Mouse (Mus musculus) intestine, embryonic 14.5 days (tissue): ENCODE data around the gene BC016579. TPM values are rescaled to one million over a fixed set of nuclear protein-coding genes. Genes with fewer than 3 reads are reported as not detected.

Experiments
- ATAC-seq: fragments of 200-750 bp; cut with Nextera tagmentation; replicated peaks from 2 replicates; pipeline ENCODE4 v1.8.0; 2017; ENCODE audit warnings: low read depth, moderate number of reproducible peaks, moderate TSS enrichment, moderate library complexity; ENCODE audit not compliant: low FRiP score, low TSS enrichment
- DNase-seq: peaks from one replicate; pipeline ENCODE4 v3.0.0-alpha.2; 2018; ENCODE audit warnings: low spot score
- H3K27ac ChIP-seq: fragments of 300-500 bp; sonication (generic); 2 replicates; pipeline ENCODE4 v1.5.1; 2014; ENCODE audit warnings: low read depth, mild to moderate bottlenecking, control low read depth
- H3K27me3 ChIP-seq: fragments of 300-500 bp; sonication (generic); replicated peaks from 2 replicates; pipeline ENCODE4 v1.6.1; 2014; ENCODE audit warnings: low read length, control low read depth; ENCODE audit not compliant: control insufficient read depth, insufficient read depth
- H3K36me3 ChIP-seq: fragments of 300-500 bp; sonication (generic); 2 replicates; pipeline ENCODE4 v1.6.1; 2014; ENCODE audit warnings: low read length, control low read depth; ENCODE audit not compliant: control insufficient read depth, insufficient read depth
- H3K4me1 ChIP-seq: fragments of 300-500 bp; sonication (generic); replicated peaks from 2 replicates; pipeline ENCODE4 v1.6.1; 2014; ENCODE audit warnings: low read length, control low read depth, mixed read lengths; ENCODE audit not compliant: control insufficient read depth, insufficient read depth
- H3K4me2 ChIP-seq: fragments of 300-500 bp; sonication (generic); 2 replicates; pipeline ENCODE4 v1.6.1; 2014; ENCODE audit warnings: low read length
- H3K4me3 ChIP-seq: fragments of 300-500 bp; sonication (generic); 2 replicates; pipeline ENCODE4 v1.5.1; 2014; ENCODE audit warnings: low read depth, low read length, control low read depth, mixed read lengths
- H3K9ac ChIP-seq: fragments of 300-500 bp; sonication (generic); 2 replicates; pipeline ENCODE4 v1.6.1; 2014; ENCODE audit warnings: mild to moderate bottlenecking, low read length
- H3K9me3 ChIP-seq: fragments of 300-500 bp; sonication (generic); 2 replicates; pipeline ENCODE4 v1.6.1; 2016; ENCODE audit warnings: low read length, control low read depth; ENCODE audit not compliant: control insufficient read depth
- whole genome bisulfite sequencing: fragments of 180-500 bp; shearing (Covaris S2); extraction: QIAGEN DNeasy Blood & Tissue Kit; methylation state at CpG from one replicate; pipeline ENCODE4 v1.1.7; 2014; 5-methylcytosine and 5-hydroxymethylcytosine counted together
- polyA plus RNA-seq: library from polyadenylated mRNA; unstranded; fragments of >200 nt; fragmentation: Nextera tagmentation; extraction: Ambion mirVana; gene quantifications from 2 replicates; pipeline ENCODE4 v1.2.1, GENCODE M21; 2014

Gene BC016579
- polyA plus RNA-seq, 1 experiment from 2014 or later = 2.7 TPM

- ATAC-seq (no peak), DNase-seq (no peak)
- H3K4me1 ChIP-seq = no peaks in the 10 kb centered on the region
- no peak overlapping the region for H3K27ac ChIP-seq
- WGBS = 55% methylated on average over 2 of the region's 2 CpGs
- H3K4me3 ChIP-seq = no peak overlapping the region
- no peaks in the 10 kb centered on the region for H3K27me3 ChIP-seq
- H3K4me2 ChIP-seq = no peak overlapping the region
- H3K9me3 ChIP-seq = no peaks in the 10 kb centered on the region
- no peaks in the 10 kb centered on the region for H3K36me3 ChIP-seq
- no peak overlapping the region for H3K9ac ChIP-seq
Observed at GRCm38 (mm10) chr16:45613247-45613646, 40.6 kb downstream of the BC016579 start.

GRCm38 (mm10) chr16:45610267-45610666 is 43.6 kb downstream of the BC016579 start, which contains the start of gene Gcsam:
Gcsam (plus strand) TSS chr16:45610380.
- Histone ChIP-seq H3K9ac (no peak within 1 kb of the TSS), H3K4me3 (no peak within 1 kb of the TSS), H3K36me3 (no peaks in the 10 kb centered on the region), H3K27me3 (no peaks in the 10 kb centered on the region), H3K4me2 (no peak within 1 kb of the TSS), H3K27ac (peak within 1 kb of the TSS; percentile 34; the same call in 1 of the 2 replicates), H3K4me1 (no peaks in the 10 kb centered on the region), H3K9me3 (no peaks in the 10 kb centered on the region)
- no peak for ATAC-seq
- 60% methylated on average over 4 of the region's 4 CpGs for WGBS
- no peak for DNase-seq

- no peak for ATAC-seq
- Histone ChIP-seq H3K27me3 (no peaks in the 10 kb centered on the region), H3K36me3 (no peaks in the 10 kb centered on the region), H3K4me1 (no peaks in the 10 kb centered on the region), H3K9me3 (no peaks in the 10 kb centered on the region), H3K4me3 (no peak overlapping the region), H3K27ac (peak overlapping the region; percentile 34; the same call in 1 of the 2 replicates), H3K9ac (no peak overlapping the region), H3K4me2 (no peak overlapping the region)
- no peak for DNase-seq
- 70% methylated on average over 3 of the region's 3 CpGs for WGBS
Observed at GRCm38 (mm10) chr16:45609300-45609699, 44.6 kb downstream of the BC016579 start.

GRCm38 (mm10) chr16:45608481-45608954 is 45.4 kb downstream of the BC016579 start:
- DNase-seq (no peak), ATAC-seq (peak; percentile 68)
- Histone ChIP-seq H3K4me3 (no peak overlapping the region), H3K9me3 (no peaks in the 10 kb centered on the region), H3K27ac (peak overlapping the region; percentile 34; the same call in 1 of the 2 replicates), H3K9ac (no peak overlapping the region), H3K4me1 (no peaks in the 10 kb centered on the region), H3K36me3 (no peaks in the 10 kb centered on the region), H3K27me3 (no peaks in the 10 kb centered on the region), H3K4me2 (no peak overlapping the region)
- WGBS = 23% methylated on average over 4 of the region's 4 CpGs

- Histone ChIP-seq H3K27ac (no peak overlapping the region), H3K4me3 (no peak overlapping the region), H3K36me3 (no peaks in the 10 kb centered on the region), H3K4me2 (no peak overlapping the region), H3K9me3 (no peaks in the 10 kb centered on the region), H3K4me1 (no peaks in the 10 kb centered on the region), H3K9ac (no peak overlapping the region), H3K27me3 (no peaks in the 10 kb centered on the region)
- DNase-seq = no peak
- ATAC-seq = no peak
Observed at GRCm38 (mm10) chr16:45595494-45595893, 58.4 kb downstream of the BC016579 start.

GRCm38 (mm10) chr16:45593656-45594055 is 60.2 kb downstream of the BC016579 start:
- H3K27me3 ChIP-seq = no peaks in the 10 kb centered on the region
- H3K4me3 ChIP-seq = no peak overlapping the region
- 72% methylated on average over 1 of the region's 1 CpGs for WGBS
- H3K9ac ChIP-seq = no peak overlapping the region
- no peaks in the 10 kb centered on the region for H3K4me1 ChIP-seq
- H3K36me3 ChIP-seq = no peaks in the 10 kb centered on the region
- no peak overlapping the region for H3K4me2 ChIP-seq
- ATAC-seq (no peak), DNase-seq (no peak)
- H3K9me3 ChIP-seq = no peaks in the 10 kb centered on the region
- H3K27ac ChIP-seq = no peak overlapping the region

- 30% methylated on average over 2 of the region's 2 CpGs for WGBS
- H3K4me1 ChIP-seq = no peaks in the 10 kb centered on the region
- H3K4me3 ChIP-seq = no peak overlapping the region
- ATAC-seq (no peak), DNase-seq (no peak)
- no peak overlapping the region for H3K27ac ChIP-seq
- H3K27me3 ChIP-seq = no peaks in the 10 kb centered on the region
- no peak overlapping the region for H3K9ac ChIP-seq
- no peak overlapping the region for H3K4me2 ChIP-seq
- no peaks in the 10 kb centered on the region for H3K9me3 ChIP-seq
- H3K36me3 ChIP-seq = no peaks in the 10 kb centered on the region
Observed at GRCm38 (mm10) chr16:45582512-45582911, 71.4 kb downstream of the BC016579 start.

- WGBS = 57% methylated on average over 12 of the region's 12 CpGs
- ATAC-seq = no peak
Observed at GRCm38 (mm10) chr16:45579883-45580282, 74.0 kb downstream of the BC016579 start.

More at GRCm38 (mm10) chr16:45579883-45580282, 74.0 kb downstream of the BC016579 start:
- H3K4me1 ChIP-seq = no peaks in the 10 kb centered on the region
- no peak for DNase-seq
- no peaks in the 10 kb centered on the region for H3K36me3 ChIP-seq
- H3K9me3 ChIP-seq = no peaks in the 10 kb centered on the region
- no peak overlapping the region for H3K4me3 ChIP-seq
- H3K9ac ChIP-seq = no peak overlapping the region
- H3K27me3 ChIP-seq = no peaks in the 10 kb centered on the region
- H3K27ac ChIP-seq = no peak overlapping the region
- H3K4me2 ChIP-seq = no peak overlapping the region
